Mouse (Mus musculus) cerebellum, adult 2 months (tissue): ENCODE results near the gene Mrpl34.

ENCODE experiments used
- CTCF ChIP-seq: fragments of 200-500 bp; IDR thresholded peaks from 2 replicates; pipeline ENCODE4 v1.5.1; 2011; ENCODE audit warnings: low read depth, mild to moderate bottlenecking, control low read depth, low read length, moderate library complexity, borderline replicate concordance; ENCODE audit not compliant: insufficient read depth
- POLR2A ChIP-seq: fragments of 200-500 bp; IDR thresholded peaks from 2 replicates; pipeline ENCODE4 v1.6.1; 2011; ENCODE audit warnings: low read length, control low read depth, borderline replicate concordance; ENCODE audit not compliant: insufficient read depth

DNA sequence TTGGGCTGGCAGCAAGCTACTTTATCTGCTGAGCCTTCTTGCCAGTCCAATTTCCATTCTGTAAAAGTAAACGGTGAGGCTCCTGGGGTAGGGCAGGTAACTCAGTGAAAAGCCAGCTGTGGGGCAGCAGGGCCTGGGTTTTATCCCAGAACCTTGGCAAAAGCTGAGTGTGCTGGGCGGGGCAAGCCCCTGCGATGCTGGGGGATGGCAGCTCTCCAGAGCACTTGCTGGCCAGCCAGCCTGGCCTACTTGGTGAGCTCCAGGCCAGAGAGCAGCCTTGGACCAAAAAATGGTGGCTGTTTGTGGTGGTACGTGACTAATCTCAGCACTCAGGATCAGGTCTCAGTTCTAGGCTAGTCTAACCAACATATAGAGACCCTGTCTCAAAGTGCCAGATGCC lies 41.2 kb downstream of the Mrpl34 start:
- TF ChIP-seq POLR2A (no peak), CTCF (no peak)
